Mouse (Mus musculus): ENCODE results near the gene Gm10964.

- TF ChIP-seq POLR2A (IDR thresholded peaks at IDR 0.05; ENCODE audit: extremely low read depth, insufficient read depth, low read length) (no peak), CTCF (IDR thresholded peaks at IDR 0.05; ENCODE audit: extremely low read depth, insufficient read depth, low read length) (no peak)
These were observed 51.4 kb downstream of the Gm10964 start for GRCm38 (mm10) chr3:103790346-103791145.
